In the genomic region with DNA sequence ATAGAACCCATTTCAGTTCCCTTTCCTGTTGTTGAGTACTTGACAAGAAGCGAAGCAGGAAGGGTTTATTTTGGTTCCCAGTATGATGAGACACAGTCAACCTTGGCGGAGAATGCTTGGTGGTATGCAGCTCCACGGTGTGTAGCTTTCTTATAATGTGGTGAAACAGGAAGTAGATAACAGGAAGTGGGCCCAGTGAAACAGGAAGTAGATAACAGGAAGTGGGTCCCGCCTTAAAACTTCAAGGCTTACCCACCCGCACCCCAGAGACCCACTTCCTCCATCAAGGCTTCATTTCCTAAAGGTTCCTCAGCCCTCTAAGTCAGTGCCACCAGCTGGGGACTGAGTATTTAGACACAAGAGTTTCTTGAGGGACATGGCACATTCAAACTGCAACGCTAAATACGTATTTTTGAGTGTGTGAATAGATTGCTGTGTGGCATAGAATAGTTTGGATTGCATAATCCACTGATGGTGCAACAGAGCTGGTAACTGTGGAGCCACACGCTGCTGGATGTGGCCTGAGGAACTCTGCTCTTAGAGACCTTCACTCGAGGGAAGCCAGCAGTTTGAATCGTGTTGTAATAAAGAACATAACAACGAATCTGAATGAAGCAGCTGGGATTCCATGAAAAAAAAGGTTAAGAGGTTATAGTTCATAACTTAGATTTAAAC, we compare ENCODE assay signal across 11 mouse cellular contexts.
DNase-seq lines count a peak whose midpoint lies in the region; ATAC-seq and TF ChIP-seq lines count a peak whose summit lies in the region.
"Had no signal": no experiment of that assay in that cellular context is flagged by ENCODE, and none has a peak within 500 bp of the region (broad histone marks: within the 10 kb centered on the region; RNA-seq: fewer than 3 reads in every experiment).

No protein-coding gene starts in this region.

- no peak for TF ChIP-seq POLR2A in cerebellum, adult 2 months (IDR thresholded peaks at IDR 0.05; ENCODE audit: borderline replicate concordance, insufficient read depth, low read length)

- no peaks in the 10 kb centered on the region for H3K4me1 ChIP-seq in cerebellum, adult 2 months (ENCODE audit: control insufficient read depth, insufficient read depth, low read length)
- H3K4me1 ChIP-seq: kidney, embryonic 15.5 days had no signal

- TF ChIP-seq CTCF in cerebellum, adult 2 months (IDR thresholded peaks at IDR 0.05; ENCODE audit: borderline replicate concordance, insufficient read depth, low read depth, low read length), result no peak

- peak; percentile 97 for ATAC-seq in granulocyte monocyte progenitor cell, adult 5-6 weeks (replicated peaks; ENCODE audit: poor library complexity, severe bottlenecking)
- peak; percentile 96 for ATAC-seq in megakaryocyte, adult 5-6 weeks (ENCODE audit: poor library complexity, severe bottlenecking)

- no peaks in the 10 kb centered on the region for H3K27me3 ChIP-seq in cerebellum, adult 2 months (ENCODE audit: control insufficient read depth, insufficient read depth, low read length)
- H3K27me3 ChIP-seq: kidney, embryonic 15.5 days had no signal

- DNase-seq in adrenal gland, postnatal 14 days, result peak; percentile 8
- DNase-seq in adrenal gland, adult 18-20 months (ENCODE audit: low spot score in 2 of 2), result no peak
- peak; percentile 87 for DNase-seq in A20 (ENCODE audit: low read depth, low spot score)
- DNase-seq in cerebellum, postnatal 14 days, result no peak
- DNase-seq in retina, postnatal 1 day, result no peak
- DNase-seq in cerebellum, adult 2 months, result no peak
- DNase-seq: heart, postnatal 36 days; lung, embryonic 14.5 days had no signal

- no peak overlapping the region for H3K4me3 ChIP-seq in cerebellum, adult 2 months (replicated peaks; ENCODE audit: insufficient read depth, low read depth, low read length)
- H3K4me3 ChIP-seq: kidney, embryonic 15.5 days had no signal

- WGBS in cerebellum, adult 2 months, result 93% methylated on average over 11 of the region's 11 CpGs

- no peak overlapping the region for H3K27ac ChIP-seq in cerebellum, adult 2 months (ENCODE audit: insufficient read depth, low read length)
- H3K27ac ChIP-seq: kidney, embryonic 15.5 days had no signal

Comparison
In these comparisons a context has a peak if more than half of its experiments do, and no peak if none do; other contexts are left out.
1. DNase-seq: peak in adrenal gland, postnatal 14 days (single experiment) and A20 (single experiment); none in adrenal gland, adult 18-20 months (0 of 2), cerebellum, postnatal 14 days (0 of 2), retina, postnatal 1 day (single experiment) and cerebellum, adult 2 months (0 of 2).